Mouse (Mus musculus): Measurements from ENCODE around the gene Arhgap23.

DNA sequence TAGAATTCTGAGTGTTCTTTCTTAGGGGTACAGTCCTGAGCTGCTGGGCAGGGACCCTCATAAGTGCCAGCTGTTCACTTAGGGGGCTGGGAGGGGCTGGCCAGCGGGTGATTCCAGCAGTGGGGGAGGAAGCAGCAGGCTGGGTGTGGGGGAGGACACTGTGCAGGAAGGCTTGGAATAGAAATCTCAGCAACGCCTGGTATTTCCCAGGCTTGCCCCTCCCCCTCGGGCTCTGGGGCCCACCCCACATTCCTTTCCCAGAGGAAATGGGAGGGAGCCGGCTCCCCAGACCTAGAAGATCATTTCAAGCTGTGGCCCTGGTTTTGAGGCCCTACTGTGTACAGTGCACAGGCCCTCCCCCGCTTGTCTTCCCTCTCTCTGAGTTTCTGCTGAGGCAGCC, 22.4 kb downstream of the Arhgap23 start:
- peak; percentile 30 for TF ChIP-seq EP300 (optimal IDR thresholded peaks at IDR 0.05)
- no peak for TF ChIP-seq CTCF (IDR thresholded peaks at IDR 0.05; ENCODE audit: low read depth)

All from stomach, postnatal 0 days (tissue).